Mouse (Mus musculus): ENCODE measurements around the gene Exph5. TPM values are rescaled to one million over a fixed set of nuclear protein-coding genes. Genes with fewer than 3 reads are reported as not detected.

Gene Exph5
- polyA plus RNA-seq, 1 experiment from 2014 or later, result 0.50 TPM

Small RNAs within 50 kb of the gene (microRNA-seq; reads per million reads assigned to microRNA genes)
- not detected for gene Mir130c

Other genes starting within 250 kb of the Exph5 start
- gene Ddx10, start 53.6 kb upstream of the Exph5 start, polyA plus RNA-seq (2014; fragmentation: Nextera tagmentation; extraction: Ambion mirVana), result 25.2 and 29.2 TPM in 2 replicates
- gene Kdelc2, start 82.4 kb downstream of the Exph5 start, polyA plus RNA-seq (2014; fragmentation: Nextera tagmentation; extraction: Ambion mirVana), result 3.8 and 7.2 TPM in 2 replicates
- gene 4930550C14Rik, start 100.7 kb downstream of the Exph5 start, polyA plus RNA-seq (2014; fragmentation: Nextera tagmentation; extraction: Ambion mirVana), result 0.16 and 0.49 TPM in 2 replicates
- 11.9 and 14.1 TPM in 2 replicates for gene Atm, start 235.1 kb downstream of the Exph5 start, polyA plus RNA-seq (2014; fragmentation: Nextera tagmentation; extraction: Ambion mirVana)
- gene Npat, start 235.4 kb downstream of the Exph5 start, polyA plus RNA-seq (2014; fragmentation: Nextera tagmentation; extraction: Ambion mirVana), result 13.7 and 14.5 TPM in 2 replicates